Mouse (Mus musculus) regulatory T cell (primary cell): Measurements from ENCODE around the gene Fcnb.

Experiments
- in situ Hi-C: fragments of 300-600 bp; cut with MboI, MseI; formaldehyde crosslinking; loops from one replicate; pipeline ENCODE4 v1.15.1; 2025; ENCODE audit warnings: high pct_unique_total_duplicates

The Fcnb gene

GRCm38 (mm10) chr2:28086112-28086511, 1.4 kb upstream of the Fcnb start:
- in situ Hi-C loops, result no loop called here

DNA sequence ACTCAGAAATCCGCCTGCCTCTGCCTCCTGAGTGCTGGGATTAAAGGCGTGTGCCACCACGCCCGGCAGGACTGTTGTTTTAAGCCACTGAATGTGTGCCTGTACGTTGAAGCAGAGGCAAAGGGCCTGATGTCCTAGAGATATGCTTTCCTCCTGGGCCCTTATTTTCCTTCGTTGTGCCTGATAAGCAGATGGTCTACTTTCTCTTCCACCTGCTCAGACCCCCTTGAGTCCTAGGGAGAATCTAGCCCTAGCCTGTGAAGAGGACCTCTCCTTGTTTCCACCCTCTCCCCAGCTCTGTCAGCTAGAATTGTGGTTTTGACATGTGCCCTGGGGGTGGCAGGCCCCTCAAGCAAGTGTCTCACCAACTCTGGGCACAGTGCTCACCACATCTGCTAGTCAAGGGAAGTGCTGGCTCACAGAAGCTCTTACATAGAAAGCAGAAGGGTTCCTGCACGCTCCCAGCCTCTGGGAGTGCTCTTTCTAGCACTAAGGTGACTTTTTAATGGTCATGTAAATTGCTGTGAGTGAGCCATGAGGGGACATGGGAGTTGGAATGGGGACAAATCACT, 9.0 kb downstream of the Fcnb start:
- in situ Hi-C loops, result no loop called here

DNA sequence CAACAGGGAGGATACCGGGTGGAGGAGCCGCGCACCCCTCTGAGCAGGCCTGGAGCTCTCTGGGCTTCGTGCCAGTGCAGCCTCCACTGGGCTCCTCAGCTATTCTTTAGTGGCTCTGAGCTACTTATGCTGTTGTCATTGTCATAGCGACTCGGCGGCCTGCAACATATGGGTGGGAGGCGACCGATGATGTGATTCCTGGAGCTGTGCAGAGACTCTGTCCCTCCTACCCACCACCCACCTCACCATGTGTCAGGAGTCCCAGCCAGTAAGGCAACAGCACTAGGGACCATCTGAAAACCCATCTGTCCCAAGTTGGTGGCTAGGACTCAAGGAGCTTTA, 16.2 kb downstream of the Fcnb start:
- in situ Hi-C loops, result loop anchor here (25.0 kb wide), 1 partner anchor 1794 kb away; the partner anchor contains the start of gene Cercam

- in situ Hi-C loops, result loop anchor here (25.0 kb wide), 1 partner anchor 1794 kb away; the partner anchor contains the start of gene Cercam
Observed at GRCm38 (mm10) chr2:28067821-28068536, 16.7 kb downstream of the Fcnb start.

- in situ Hi-C loops, result loop anchor here (25.0 kb wide), 1 partner anchor 1795 kb away; the partner anchor contains the start of gene Cercam
Observed at GRCm38 (mm10) chr2:28067175-28067574, 17.5 kb downstream of the Fcnb start.

GRCm38 (mm10) chr2:28066686-28067085, 18.0 kb downstream of the Fcnb start:
- in situ Hi-C loops, result loop anchor here (25.0 kb wide), 1 partner anchor 1796 kb away; the partner anchor contains the start of gene Cercam

DNA sequence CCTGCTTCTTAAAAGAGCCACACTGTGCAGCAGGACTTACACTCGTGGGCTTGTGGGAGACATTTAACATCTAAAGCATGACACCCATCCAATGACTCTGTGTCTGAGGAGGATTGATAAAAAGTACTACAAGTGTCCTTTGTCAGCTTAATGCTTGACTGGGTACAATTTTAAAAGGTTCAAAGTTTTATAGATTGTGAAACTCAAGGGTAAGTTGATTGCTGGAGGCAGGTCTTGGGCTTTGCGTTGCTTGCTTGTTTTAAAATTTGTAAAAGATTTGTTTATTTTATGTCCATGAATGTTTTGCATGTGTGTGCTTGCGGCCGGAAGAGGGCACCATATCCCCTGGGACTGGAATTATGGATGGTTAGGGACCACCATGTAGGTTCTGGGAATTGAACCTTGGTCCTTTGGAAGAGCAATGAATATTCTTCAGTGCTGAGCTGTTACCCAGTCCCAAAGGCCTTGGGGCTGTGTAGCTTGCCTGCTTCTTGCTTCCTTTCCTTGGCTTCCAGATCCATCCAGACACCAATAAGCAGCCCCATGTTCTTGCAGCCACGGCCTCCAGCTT, 19.5 kb downstream of the Fcnb start:
- in situ Hi-C loops, result loop anchor here (25.0 kb wide), 1 partner anchor 1797 kb away; the partner anchor contains the start of gene Cercam

DNA sequence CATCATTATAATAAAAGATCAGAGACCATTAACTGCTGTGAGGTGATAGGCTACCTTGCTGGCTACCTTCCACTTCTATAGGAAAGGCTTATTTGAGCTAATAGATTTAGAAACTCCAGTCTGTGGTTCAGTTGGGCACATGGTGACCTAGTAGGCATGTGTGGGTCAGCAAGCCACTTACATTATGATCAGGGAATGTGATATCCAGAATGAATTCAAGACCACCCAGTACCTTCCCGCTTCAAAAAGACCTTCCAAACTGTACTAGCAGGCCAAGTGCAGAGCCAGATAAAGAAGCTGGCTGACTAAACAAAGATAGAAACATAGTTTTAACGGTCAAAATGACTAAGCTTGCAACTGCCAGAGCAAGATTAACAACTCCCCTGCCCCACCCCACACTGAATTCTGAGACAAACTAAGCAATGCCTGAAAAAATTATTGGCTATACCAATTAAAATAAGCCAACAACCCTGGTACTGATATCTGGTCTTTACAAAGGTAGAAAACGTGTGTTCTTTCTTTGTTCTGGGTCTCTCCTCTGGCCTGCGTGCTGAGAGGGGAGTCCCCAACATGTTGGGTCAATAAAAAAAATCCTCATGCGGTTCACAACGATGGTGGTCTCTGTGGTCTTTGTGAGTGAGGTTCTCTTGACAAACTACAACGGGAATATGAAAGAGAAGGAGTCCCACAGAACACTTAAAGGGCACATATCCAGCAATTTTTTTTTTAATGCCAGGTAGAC, 20.2 kb downstream of the Fcnb start:
- in situ Hi-C loops, result loop anchor here (25.0 kb wide), 1 partner anchor 1798 kb away; the partner anchor contains the start of gene Cercam

DNA sequence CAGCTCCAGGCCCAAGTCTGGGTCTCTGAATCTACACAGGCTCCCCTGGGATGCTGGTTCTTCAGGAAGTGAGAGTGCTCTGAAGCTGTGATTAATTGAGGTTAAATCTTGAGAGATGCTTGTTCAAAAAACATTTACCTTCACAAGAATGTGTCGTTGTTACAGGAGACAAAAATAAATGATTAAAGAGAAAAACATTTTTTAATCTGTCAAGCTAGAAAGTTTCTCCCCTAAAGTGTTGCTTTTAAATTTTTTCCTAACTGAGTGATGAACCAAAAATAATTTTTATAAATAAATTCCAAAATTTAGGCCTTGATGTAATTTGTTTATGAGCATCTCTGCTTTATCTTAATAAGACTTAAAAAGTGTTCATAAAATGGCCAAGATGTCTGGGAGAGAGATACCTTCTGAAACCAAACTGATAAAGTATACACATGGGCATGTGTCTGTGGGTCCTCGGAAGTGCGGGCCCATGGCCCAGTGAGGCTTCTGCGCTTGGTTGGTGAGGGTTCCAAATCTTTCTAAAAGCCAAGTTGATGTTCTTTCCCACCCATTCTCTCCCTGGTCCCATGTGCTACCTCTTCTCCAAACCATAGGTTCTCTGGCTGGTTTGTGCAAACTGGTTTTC, 20.9 kb downstream of the Fcnb start:
- in situ Hi-C loops, result loop anchor here (25.0 kb wide), 1 partner anchor 1798 kb away; the partner anchor contains the start of gene Cercam

GRCm38 (mm10) chr2:28059922-28060321, 24.8 kb downstream of the Fcnb start:
- in situ Hi-C loops, result loop anchor here (25.0 kb wide), 1 partner anchor 1802 kb away; the partner anchor contains the start of gene Cercam

GRCm38 (mm10) chr2:28047092-28047491, 37.6 kb downstream of the Fcnb start:
- in situ Hi-C loops, result no loop called here

DNA sequence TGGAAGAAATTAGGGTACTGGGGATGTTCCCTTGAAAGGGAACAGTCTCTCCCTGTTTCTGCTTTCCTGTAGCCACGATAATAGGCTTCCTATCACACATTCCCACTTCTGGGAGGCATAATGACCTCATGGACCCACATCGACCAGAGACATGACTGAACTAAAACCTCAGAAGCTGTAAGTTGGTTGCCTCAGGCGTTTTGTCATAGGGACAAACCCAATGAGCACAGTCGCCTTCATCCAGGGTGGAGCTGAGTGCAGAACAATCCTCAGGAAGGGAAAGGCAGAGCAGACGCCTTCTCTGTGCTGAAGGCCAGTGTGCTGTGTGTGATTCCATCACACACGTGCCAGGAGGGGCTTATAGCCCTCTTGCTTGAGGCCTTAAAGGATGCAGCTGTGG, 38.4 kb downstream of the Fcnb start:
- in situ Hi-C loops, result no loop called here

DNA sequence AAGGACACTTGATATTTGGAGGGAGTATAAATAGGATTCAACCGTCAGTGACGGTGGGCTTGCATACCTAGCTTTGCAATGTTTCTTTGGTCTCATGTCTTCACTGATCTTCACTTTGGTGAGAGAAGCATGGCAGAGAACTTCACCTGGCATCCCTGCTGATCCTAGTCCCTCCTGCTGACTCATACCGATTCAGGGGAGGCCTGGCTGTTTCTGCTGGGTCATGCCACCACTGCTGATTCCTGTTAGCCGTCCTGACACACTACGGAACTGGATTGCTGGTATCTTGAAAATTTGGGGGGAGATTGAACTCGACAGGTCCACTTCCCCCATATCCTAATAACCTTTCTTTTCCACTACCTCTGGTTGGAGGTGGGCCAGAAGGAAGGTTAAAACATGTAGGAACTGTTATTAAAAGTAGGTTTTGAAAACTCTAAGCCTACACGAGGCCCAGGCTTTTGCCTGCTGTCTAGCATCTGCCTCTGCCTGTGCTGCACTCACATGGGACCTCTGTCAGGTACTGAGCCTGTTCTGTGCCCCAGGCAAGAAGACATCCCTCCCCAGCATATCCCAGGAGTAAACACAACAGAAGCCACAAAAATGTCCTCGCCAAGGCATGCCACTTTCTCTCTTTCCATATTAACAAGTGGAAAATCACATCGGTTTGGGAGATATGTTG, 39.6 kb downstream of the Fcnb start:
- in situ Hi-C loops, result no loop called here

- in situ Hi-C loops, result no loop called here
Observed at GRCm38 (mm10) chr2:28040466-28040865, 44.2 kb downstream of the Fcnb start.

GRCm38 (mm10) chr2:28039647-28040325, 44.9 kb downstream of the Fcnb start:
- in situ Hi-C loops, result no loop called here

- in situ Hi-C loops, result no loop called here
Observed at GRCm38 (mm10) chr2:28038391-28039096, 46.1 kb downstream of the Fcnb start.

DNA sequence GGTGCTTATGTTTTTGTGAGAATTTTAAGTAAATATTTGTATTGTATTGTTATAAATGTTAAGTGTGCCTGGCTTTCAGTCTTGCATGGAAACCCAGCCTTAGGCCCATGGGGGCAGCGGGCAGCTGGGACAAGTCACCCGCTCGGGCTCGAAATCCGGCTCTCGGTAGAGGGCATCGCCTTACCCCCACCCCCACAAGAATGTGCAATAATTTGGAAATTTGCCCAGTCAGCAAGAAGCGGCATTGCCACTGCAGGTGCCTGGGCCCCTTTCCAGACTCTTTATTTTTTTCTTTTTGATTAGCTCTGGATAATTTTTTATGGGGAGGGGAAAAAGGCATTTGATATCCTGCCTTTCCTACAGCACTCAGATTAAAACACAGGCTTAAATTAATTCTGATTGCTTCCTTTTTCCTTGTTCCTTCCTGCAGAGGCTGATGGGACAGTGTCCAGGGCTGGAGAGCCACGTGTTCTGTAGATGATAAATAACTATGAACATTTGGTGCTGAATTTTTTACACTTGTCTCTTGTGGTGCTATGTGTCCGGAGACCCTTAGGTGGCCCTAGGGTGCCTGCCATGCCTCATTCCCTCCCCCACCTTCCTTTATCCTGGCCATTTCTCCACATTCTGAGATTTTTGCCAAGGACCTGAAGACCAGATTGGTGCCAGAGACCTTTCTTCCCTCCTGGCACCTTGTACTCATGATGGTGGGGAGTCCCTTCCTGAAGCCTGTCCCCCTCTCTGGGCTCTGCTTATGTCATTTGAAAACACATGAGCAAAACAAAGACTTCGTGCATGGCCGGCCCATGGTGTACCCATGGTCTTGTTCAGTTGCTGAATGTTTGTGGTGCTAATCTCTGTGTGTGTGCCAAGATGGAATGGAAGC, 46.9 kb downstream of the Fcnb start:
- in situ Hi-C loops, result no loop called here

DNA sequence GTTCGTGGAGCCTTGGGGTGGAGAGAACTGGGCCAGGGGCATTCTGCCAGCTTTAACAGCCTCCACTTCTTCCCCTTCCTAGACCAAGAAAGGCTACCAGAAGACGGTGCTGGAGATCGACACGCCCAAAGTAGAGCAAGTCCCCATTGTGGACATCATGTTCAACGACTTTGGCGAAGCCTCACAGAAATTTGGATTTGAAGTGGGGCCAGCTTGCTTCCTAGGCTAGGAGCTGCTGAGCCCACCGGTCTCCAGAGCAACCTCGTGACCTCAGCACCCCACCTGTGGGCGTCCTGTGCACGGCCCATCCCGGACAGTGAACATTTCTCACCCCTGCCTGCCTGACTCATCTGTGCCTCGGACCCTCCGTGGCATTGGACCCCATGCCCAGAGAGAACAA, 47.9 kb downstream of the Fcnb start:
- in situ Hi-C loops, result no loop called here
